Mouse (Mus musculus) neural tube, embryonic 15.5 days (tissue): Measurements from ENCODE around the gene Usp20. TPM values are rescaled to one million over a fixed set of nuclear protein-coding genes. Genes with fewer than 3 reads are reported as not detected.
"Not testable (repeated sequence)": the region's sequence is repeated elsewhere in the genome, so short reads cannot be mapped to it uniquely, and the experiment has no call there.

Source experiments
- ATAC-seq: fragments of 200-750 bp; cut with Nextera tagmentation; 2 replicates; pipeline ENCODE4 v1.8.0; 2017; ENCODE audit warnings: mild to moderate bottlenecking, moderate TSS enrichment, moderate library complexity; ENCODE audit not compliant: low FRiP score
- H3K27ac ChIP-seq: fragments of 300-500 bp; sonication (generic); replicated peaks from 2 replicates; pipeline ENCODE4 v1.5.1; 2015; ENCODE audit warnings: mild to moderate bottlenecking, inconsistent platforms
- H3K27me3 ChIP-seq: fragments of 300-500 bp; sonication (generic); replicated peaks from 2 replicates; pipeline ENCODE4 v1.6.1; 2015; ENCODE audit warnings: inconsistent platforms
- H3K36me3 ChIP-seq: fragments of 300-500 bp; sonication (generic); 2 replicates; pipeline ENCODE4 v1.6.1; 2015; ENCODE audit warnings: inconsistent platforms
- H3K4me1 ChIP-seq: fragments of 300-500 bp; sonication (generic); 2 replicates; pipeline ENCODE4 v1.6.1; 2015; ENCODE audit warnings: inconsistent platforms
- H3K4me2 ChIP-seq: fragments of 300-500 bp; sonication (generic); 2 replicates; pipeline ENCODE4 v1.6.1; 2015; ENCODE audit warnings: inconsistent platforms, mild to moderate bottlenecking, moderate library complexity
- H3K4me3 ChIP-seq: fragments of 300-500 bp; sonication (generic); replicated peaks from 2 replicates; pipeline ENCODE4 v1.5.1; 2015; ENCODE audit warnings: mild to moderate bottlenecking, inconsistent platforms
- H3K9ac ChIP-seq: fragments of 300-500 bp; sonication (generic); replicated peaks from 2 replicates; pipeline ENCODE4 v1.6.1; 2015; ENCODE audit warnings: mild to moderate bottlenecking, inconsistent platforms
- H3K9me3 ChIP-seq: fragments of 300-500 bp; sonication (generic); replicated peaks from 2 replicates; pipeline ENCODE4 v1.6.1; 2016; ENCODE audit warnings: inconsistent platforms
- WGBS: fragments of 180-500 bp; shearing (Covaris S2); methylation state at CpG from one replicate; pipeline ENCODE4 v1.1.7; 2015; ENCODE audit warnings: mixed read lengths; 5-methylcytosine and 5-hydroxymethylcytosine counted together
- polyA plus RNA-seq: library from polyadenylated mRNA; unstranded; fragments of >200 nt; fragmentation: Nextera tagmentation; extraction: Ambion mirVana; gene quantifications from 2 replicates; pipeline ENCODE4 v1.2.1, GENCODE M21; 2015

Gene Usp20
- polyA plus RNA-seq = 44.3 and 49.7 TPM in 2 replicates

DNA sequence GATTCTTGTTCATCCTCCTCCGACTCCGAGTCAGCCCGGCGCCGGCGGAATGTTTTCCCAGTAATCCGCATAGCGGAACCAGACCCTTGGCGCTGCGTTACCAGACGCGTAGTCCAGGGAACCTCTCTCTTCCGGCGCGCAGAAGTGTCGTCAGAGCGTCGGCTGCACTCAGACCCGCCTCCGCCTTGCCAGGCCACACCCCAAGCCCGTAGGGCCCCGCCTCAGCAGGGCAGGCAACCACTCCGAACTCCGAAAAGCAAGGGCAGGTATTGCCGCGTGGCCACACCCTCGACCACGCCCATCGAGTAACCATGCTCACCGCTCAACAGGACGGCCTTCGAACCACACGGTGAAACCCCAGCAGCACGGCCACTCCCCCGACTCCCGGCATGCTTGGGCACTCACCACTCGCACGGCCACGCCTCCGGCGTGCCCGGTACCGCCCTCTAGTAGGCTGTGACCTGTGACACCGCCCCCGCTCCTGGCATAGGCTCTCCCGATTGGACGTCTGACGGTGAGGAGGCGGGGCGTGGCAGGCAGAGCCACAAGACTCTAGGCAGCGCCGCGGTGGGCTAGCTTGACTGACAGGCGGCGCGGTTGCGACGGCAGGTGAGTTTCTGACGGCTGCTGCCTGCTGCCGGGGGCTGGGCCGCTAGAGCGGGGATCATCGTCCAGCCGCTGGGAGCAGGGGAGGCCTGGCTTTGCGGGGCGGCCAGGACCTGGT, at the start of gene Usp20, which contains the start of gene BC005624:
Gene Usp20 (plus strand): TSS at position 490 of the 724 bp plus-strand sequence.
Gene BC005624 (minus strand): TSS at position 412 of the 724 bp plus-strand sequence.
- peak within 1 kb of the TSS; percentile 89 for H3K4me3 ChIP-seq
- peaks cover 24% of the 10 kb centered on the region for H3K36me3 ChIP-seq
- H3K4me2 ChIP-seq = peak within 1 kb of the TSS; percentile 87
- under 1% methylated on average over 65 of the region's 66 CpGs for WGBS
- peaks cover 31% of the 10 kb centered on the region for H3K4me1 ChIP-seq
- no peaks in the 10 kb centered on the region for H3K27me3 ChIP-seq
- ATAC-seq = peak; percentile 98
- H3K9me3 ChIP-seq = no peaks in the 10 kb centered on the region
- H3K9ac ChIP-seq = peak within 1 kb of the TSS; percentile 82
- peak within 1 kb of the TSS; percentile 87 for H3K27ac ChIP-seq

DNA sequence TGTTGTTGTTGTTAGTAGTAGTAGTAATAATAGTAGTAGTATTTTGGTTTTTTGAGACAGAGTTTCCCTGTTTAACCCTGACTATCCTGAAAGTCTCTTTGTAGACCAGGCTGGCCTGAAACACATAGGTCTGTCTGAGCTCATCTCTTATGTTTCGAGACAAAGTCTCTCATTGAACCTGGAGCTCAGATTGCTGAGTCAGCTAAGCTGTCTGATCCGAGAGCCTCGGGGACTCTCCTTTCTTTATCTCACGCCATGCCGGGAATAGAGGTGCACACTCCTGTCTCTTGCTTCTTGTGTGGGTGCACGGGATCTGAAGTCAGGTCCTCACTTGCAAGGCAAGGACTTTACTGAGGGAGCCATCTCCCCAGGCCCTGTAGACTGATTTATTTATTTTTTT, 49.0 kb upstream of the Usp20 start:
- Histone ChIP-seq H3K27me3 (no peaks in the 10 kb centered on the region), H3K4me1 (peaks cover 17% of the 10 kb centered on the region), H3K4me2 (no peak overlapping the region), H3K36me3 (no peaks in the 10 kb centered on the region), H3K27ac (no peak overlapping the region), H3K4me3 (no peak overlapping the region), H3K9ac (no peak overlapping the region), H3K9me3 (no peaks in the 10 kb centered on the region)
- 72% methylated on average over 6 of the region's 6 CpGs for WGBS
- no peak for ATAC-seq

DNA sequence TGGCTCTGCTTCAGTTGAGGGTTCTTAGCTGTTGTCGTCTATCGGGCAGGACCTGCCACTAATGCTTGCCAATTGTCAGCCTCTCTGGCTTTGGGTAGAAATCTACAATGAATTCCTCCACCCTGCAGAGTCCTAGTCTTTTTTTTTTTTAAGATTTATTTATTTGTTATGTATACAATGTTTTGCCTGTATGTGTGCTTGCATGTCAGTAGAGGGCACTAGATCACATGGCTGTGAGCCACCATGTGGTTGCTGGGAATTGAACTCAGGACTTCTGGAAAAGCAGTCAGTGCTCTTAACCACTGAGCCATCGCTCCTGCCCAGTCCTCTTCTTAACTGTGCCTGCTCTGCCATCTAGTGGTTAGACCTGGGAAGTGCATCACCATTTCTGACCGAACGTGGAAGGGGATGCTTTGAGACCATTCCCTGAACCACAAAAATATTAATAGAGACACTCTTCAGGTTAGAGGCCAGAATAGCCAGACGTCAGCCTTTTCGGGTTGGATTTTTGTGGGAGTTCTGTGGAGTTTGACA, 48.1 kb upstream of the Usp20 start:
- 24% methylated on average over 7 of the region's 7 CpGs for WGBS
- H3K4me1 ChIP-seq = peaks cover 11% of the 10 kb centered on the region
- no peak overlapping the region for H3K4me2 ChIP-seq
- no peak overlapping the region for H3K4me3 ChIP-seq
- no peak for ATAC-seq
- H3K36me3 ChIP-seq = no peaks in the 10 kb centered on the region
- H3K9me3 ChIP-seq = no peaks in the 10 kb centered on the region
- H3K27ac ChIP-seq = no peak overlapping the region
- no peaks in the 10 kb centered on the region for H3K27me3 ChIP-seq
- no peak overlapping the region for H3K9ac ChIP-seq

DNA sequence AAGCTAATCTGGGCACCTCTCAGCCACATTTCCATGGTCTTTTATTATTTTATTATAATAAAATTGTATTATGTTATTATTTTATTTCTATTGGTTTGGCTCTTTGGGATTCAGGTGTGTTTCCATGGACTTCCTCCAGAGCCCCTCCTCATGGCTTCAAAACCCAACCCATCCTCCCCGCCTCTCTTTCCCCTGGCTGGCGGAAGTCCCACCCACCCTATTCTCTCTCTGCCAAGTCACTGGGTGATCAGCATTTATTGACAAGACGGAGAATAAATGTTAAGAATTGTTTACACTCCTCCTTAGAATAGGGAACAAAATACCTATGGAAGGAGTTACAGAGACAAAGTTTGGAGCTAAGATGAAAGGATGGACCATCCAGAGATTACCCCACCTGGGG, 45.3 kb upstream of the Usp20 start:
- Histone ChIP-seq H3K4me3 (no peak overlapping the region), H3K9me3 (no peaks in the 10 kb centered on the region), H3K4me1 (no peaks in the 10 kb centered on the region), H3K27me3 (no peaks in the 10 kb centered on the region), H3K9ac (no peak overlapping the region), H3K36me3 (no peaks in the 10 kb centered on the region), H3K4me2 (no peak overlapping the region), H3K27ac (no peak overlapping the region)
- 64% methylated on average over 3 of the region's 3 CpGs for WGBS
- ATAC-seq = no peak

DNA sequence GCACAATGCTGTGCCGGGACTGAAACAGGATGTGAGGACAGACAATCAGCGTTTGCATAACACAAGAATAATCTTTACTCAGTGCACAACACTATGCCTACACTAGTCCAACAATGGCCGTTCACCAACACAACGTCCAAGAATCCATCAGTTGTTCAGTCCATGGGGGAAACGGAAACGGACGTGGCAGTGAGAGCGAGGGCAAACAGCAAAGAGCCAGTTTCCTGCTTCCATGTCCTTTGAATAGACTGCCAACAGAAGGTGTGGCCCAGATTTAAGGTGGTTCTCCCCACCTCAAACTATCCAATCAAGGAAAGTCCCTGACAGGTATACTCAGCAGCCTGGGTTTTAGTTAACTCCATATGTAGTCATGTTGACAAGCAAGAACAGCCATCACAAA, 44.3 kb upstream of the Usp20 start:
- no peak overlapping the region for H3K9ac ChIP-seq
- H3K27ac ChIP-seq = no peak overlapping the region
- WGBS = 85% methylated on average over 8 of the region's 8 CpGs
- no peak overlapping the region for H3K4me2 ChIP-seq
- H3K4me1 ChIP-seq = no peaks in the 10 kb centered on the region
- H3K27me3 ChIP-seq = no peaks in the 10 kb centered on the region
- H3K4me3 ChIP-seq = no peak overlapping the region
- H3K9me3 ChIP-seq = no peaks in the 10 kb centered on the region
- no peaks in the 10 kb centered on the region for H3K36me3 ChIP-seq
- ATAC-seq = no peak

DNA sequence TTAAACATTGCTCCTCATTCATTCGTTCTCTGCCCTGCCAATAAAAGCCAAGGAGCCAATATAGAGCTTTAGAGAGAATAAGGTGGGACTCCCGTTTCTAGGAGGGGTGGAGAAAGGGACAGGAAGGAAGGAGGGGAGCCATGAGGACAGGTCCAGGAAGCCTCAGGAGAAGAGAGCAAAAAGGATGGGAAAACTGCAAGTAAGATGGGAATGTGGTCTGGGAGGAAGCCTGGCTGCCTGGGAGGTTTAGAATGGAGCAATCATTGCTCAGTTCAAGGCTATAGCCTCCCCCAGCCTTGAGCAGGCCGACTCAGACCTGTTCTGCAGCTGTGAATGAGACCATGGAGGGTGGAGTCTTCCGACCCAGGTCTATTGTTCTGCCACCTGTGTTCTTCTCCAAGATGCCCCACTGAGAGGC, 43.5 kb upstream of the Usp20 start:
- peaks cover 3% of the 10 kb centered on the region; the same call in 1 of the 2 replicates for H3K27me3 ChIP-seq
- no peak for ATAC-seq
- 50% methylated on average over 4 of the region's 4 CpGs for WGBS
- no peak overlapping the region for H3K9ac ChIP-seq
- no peaks in the 10 kb centered on the region for H3K36me3 ChIP-seq
- no peak overlapping the region for H3K4me3 ChIP-seq
- 0 out of 2 replicates have a peak, but pooled peaks cover 3% of the 10 kb centered on the region for H3K4me1 ChIP-seq
- H3K27ac ChIP-seq = no peak overlapping the region
- H3K9me3 ChIP-seq = no peaks in the 10 kb centered on the region
- H3K4me2 ChIP-seq = no peak overlapping the region

DNA sequence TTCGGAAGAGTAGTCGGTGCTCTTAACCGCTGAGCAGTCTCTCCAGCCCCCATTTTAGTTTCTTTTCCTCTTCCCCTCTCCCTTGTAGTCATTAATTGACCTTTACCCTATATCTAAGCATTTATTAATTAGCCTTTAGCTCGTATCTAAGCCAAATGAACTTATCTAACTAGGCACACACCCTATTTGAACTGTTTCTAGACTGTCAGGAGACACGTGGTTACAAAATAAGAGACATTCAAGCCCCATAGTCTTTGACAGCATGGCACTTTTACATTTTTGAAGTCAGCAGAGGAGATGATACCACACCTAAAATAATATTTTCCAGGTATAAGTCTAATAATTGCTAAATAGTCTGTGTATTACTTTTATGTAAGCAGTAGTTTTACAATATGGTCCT, 40.5 kb upstream of the Usp20 start:
- H3K27ac ChIP-seq = no peak overlapping the region
- H3K9ac ChIP-seq = no peak overlapping the region
- H3K4me1 ChIP-seq = 0 out of 2 replicates have a peak, but pooled peaks cover 3% of the 10 kb centered on the region
- H3K36me3 ChIP-seq = no peaks in the 10 kb centered on the region
- WGBS = 95% methylated on average over 5 of the region's 5 CpGs
- peaks cover 3% of the 10 kb centered on the region; the same call in 1 of the 2 replicates for H3K27me3 ChIP-seq
- no peak for ATAC-seq
- no peak overlapping the region for H3K4me2 ChIP-seq
- H3K9me3 ChIP-seq = no peaks in the 10 kb centered on the region
- H3K4me3 ChIP-seq = no peak overlapping the region

DNA sequence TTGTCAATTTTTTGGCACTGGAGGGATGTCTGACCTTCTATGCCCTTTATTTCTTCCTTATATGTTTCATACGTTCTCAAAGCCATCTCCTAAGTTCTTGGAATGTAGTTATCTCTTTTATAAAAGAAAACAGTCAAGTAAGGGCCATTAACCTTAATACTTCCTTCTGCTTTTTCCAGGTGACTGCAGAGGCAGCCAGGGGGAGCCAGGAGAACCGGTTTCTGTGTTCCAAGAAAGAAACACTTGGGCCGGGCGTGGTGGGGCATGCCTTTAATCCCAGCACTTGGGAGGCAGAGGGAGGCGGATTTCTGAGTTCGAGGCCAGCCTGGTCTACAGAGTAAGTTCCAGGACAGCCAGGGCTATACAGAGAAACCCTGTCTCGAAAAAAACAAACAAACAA, 40.0 kb upstream of the Usp20 start:
- H3K9me3 ChIP-seq, H3K27ac ChIP-seq, H3K4me3 ChIP-seq, H3K27me3 ChIP-seq, ATAC-seq, H3K9ac ChIP-seq, H3K36me3 ChIP-seq, H3K4me1 ChIP-seq, H3K4me2 ChIP-seq: not testable (repeated sequence)
- 55% methylated on average over 7 of the region's 7 CpGs for WGBS

DNA sequence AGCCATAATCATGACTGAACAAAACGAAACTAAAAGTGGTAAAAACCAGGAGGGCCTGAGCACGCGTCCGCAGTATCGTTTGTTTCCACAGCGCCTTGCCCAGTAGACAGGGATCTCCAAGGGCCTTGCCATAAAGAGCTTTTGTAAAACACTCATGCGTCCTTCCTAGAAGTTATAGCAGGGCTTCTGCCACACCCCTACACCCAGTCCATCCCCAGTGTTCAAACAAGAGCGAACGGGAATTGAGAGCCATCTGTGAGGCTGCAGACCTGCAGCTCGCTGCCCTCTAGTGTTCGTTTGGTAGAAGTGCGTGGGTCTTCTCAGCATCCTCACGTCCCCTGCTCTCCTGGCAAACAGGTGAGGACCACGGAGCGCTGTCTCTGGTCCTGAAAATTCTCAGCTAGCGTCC, 39.5 kb upstream of the Usp20 start:
- no peak overlapping the region for H3K9ac ChIP-seq
- 24% methylated on average over 16 of the region's 16 CpGs for WGBS
- H3K4me2 ChIP-seq = peak overlapping the region; percentile 47
- peak; percentile 76 for ATAC-seq
- 0 out of 2 replicates have a peak, but pooled peaks cover 3% of the 10 kb centered on the region for H3K4me1 ChIP-seq
- H3K9me3 ChIP-seq = no peaks in the 10 kb centered on the region
- peaks cover 3% of the 10 kb centered on the region; the same call in 1 of the 2 replicates for H3K27me3 ChIP-seq
- H3K27ac ChIP-seq = no peak overlapping the region
- H3K36me3 ChIP-seq = no peaks in the 10 kb centered on the region
- peak overlapping the region; percentile 26 for H3K4me3 ChIP-seq

DNA sequence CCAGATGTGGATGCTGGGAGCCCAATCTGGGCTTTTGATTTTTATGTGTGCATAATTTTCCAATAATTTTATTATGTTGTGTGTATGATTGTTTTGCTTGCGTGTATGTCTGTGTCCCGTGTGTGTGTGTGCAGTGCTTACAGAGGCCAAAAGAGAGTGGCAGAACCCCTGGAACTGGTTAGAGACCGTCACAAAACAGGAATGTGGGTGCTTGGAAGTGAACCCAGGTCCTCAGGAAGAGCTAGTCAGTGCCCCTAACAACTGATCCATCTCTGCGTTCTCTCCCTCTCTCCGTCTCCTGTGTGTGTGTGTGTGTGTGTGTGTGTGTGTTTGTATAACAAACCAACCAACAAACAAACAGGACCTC, 29.6 kb upstream of the Usp20 start:
- peak overlapping the region; percentile 77 for H3K4me2 ChIP-seq
- peaks cover 24% of the 10 kb centered on the region for H3K36me3 ChIP-seq
- no peaks in the 10 kb centered on the region for H3K9me3 ChIP-seq
- peak; percentile 32; the same call in 1 of the 2 replicates for ATAC-seq
- H3K4me1 ChIP-seq = peaks cover 41% of the 10 kb centered on the region
- WGBS = 29% methylated on average over 5 of the region's 5 CpGs
- 0 out of 2 replicates have a peak, but pooled peaks cover 3% of the 10 kb centered on the region for H3K27me3 ChIP-seq
- peak overlapping the region; percentile 74 for H3K4me3 ChIP-seq
- H3K9ac ChIP-seq = peak overlapping the region; percentile 85
- H3K27ac ChIP-seq = peak overlapping the region; percentile 83

DNA sequence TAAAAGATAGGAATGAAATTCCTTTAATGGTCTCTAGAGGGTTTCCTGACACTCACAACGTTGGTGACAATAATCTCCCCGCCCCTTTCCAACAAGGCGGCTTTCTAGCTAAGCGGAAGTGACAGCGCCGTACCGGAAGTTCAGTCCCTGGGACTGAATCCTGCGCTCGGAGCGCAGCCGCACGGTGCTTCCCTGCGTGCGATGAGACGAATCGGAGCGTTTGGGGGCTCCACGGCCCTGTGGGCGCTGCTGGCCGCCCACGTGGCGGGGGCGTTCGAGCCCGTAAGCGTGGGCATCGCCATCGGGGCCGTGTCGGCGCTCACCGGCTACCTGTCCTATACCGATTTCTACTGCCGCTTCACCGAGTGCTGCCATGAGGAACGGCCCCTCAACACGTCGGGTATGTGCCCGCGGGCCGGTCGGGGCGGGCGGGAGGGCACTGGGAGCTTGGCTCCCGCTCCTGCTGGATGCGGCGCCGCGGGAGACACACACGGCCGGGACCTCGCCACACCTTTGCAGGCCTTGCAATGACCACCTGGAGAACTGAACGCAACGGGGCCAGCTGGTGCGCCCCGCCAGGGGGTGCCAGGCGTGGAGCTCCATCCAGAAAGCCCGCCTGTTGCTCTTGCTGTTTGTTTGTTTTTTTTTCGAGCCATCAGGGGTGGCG, 29.1 kb upstream of the Usp20 start, which contains the start of gene Tor1b:
Gene Tor1b (plus strand): TSS at position 136 of the 667 bp plus-strand sequence.
- under 1% methylated on average over 60 of the region's 60 CpGs for WGBS
- peak; percentile 94 for ATAC-seq
- Histone ChIP-seq H3K4me2 (peak within 1 kb of the TSS; percentile 77), H3K9me3 (no peaks in the 10 kb centered on the region), H3K9ac (peak within 1 kb of the TSS; percentile 85), H3K27ac (peak within 1 kb of the TSS; percentile 83), H3K4me1 (peaks cover 41% of the 10 kb centered on the region), H3K27me3 (0 out of 2 replicates have a peak, but pooled peaks cover 3% of the 10 kb centered on the region), H3K4me3 (peak within 1 kb of the TSS; percentile 74), H3K36me3 (peaks cover 30% of the 10 kb centered on the region)
